Mouse (Mus musculus) c-Kit-positive CD71-positive TER-119-positive erythroid progenitor cells, embryonic 14.5 days (primary cell): ENCODE data around the gene Hnrnpu.
"Not testable (repeated sequence)": the region's sequence is repeated elsewhere in the genome, so short reads cannot be mapped to it uniquely, and the experiment has no call there.

Experiments used
- DNase-seq: peaks from one replicate; pipeline ENCODE4 v3.0.0-alpha.2; 2013; ENCODE audit warnings: low spot score

The Hnrnpu gene

DNA sequence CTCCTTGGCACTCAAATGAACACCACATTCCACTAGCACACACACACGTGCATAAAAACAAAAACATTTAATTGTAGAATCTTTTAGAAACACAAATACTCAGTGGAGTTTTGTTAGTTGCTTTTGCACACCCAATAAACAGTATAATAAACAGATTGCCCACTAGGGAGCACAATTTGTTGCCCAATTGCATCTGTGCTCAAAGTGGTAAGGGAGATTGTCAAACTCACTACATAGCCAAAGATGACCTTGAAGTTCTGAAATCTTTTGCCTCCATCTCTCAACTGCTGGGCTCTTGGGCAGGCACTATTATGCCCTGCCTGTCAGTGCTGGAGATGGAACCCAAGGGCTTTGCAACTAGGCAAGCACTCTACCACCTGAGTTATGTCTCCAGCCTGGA, 27.5 kb downstream of the Hnrnpu start:
- DNase-seq: no peak

DNA sequence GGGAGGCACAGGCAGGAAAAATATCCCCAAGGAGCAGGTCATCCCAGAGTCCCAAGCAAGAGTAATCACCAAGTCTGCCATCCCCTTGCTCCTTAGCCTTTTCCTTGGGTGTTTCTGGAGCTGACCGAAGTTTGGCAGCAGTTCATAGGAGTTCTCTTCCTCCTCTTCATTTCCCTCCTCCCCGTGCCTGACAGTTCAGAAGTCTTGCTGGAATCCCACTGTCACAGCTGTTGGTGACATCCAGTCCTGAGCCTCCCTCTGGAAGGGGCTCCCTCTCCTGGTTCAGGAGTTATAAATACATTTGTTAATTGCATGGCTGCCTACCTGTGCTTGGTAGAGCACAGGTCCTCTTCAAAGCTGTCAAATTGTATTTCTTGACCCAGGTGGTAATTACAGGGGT, 28.1 kb downstream of the Hnrnpu start:
- DNase-seq: no peak

DNA sequence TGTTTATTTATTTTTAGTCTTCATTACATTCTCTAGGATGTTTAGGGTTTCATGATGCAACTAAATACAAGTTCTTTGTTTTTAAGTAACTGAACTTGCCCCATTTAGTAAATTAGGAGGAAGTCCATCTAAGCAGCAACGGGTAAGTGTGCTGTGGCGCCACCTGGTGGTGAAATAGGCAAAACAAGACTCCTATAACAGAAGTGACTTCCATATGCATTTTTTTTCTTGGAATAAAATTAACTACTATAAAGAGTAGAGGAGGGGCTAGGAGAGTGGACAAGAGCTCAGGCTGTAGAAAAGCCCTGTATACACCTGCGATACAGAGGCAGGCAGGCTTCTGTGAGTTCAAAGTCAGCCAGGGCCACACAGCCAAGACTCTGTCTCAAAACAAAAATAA, 34.2 kb downstream of the Hnrnpu start:
- peak; percentile 67 for DNase-seq

DNA sequence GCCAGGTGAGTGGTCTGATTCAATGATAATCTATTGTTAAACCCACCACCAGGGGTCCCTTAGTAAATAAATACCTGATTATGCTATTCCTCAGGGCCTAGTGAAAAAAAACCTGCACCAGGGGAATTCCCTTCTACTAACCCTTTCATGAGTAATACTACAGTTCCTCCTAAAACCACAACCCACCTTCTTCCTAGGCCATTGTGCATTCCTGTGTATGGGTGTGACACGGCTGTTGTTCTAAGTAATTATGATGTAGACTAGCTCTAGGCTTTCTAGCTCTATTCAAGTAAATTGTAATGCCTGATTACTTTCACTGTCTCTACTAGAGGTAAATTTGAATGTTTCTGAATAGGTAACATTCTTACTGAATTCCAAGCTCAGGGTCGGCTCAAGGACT, 36.3 kb downstream of the Hnrnpu start:
- not testable (repeated sequence) for DNase-seq

DNA sequence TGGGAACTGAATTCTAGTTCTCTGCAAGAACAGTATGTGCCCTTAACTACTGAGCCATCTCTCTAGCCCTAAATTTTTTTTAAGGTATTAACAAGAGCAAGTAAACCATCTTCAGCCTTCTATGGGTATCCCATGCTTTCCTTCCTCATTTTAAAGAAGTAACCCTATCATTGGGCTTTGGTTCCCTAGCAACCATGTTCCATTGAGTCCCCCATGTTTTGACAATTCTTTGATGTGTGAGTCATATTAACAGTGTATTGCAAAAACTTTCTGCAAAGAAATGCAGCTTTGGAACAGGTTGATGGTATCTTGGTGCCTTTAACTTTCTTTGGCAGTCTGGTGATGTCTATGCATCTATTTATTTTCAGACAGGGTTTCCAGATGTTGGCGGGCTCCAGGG, 43.5 kb downstream of the Hnrnpu start:
- no peak for DNase-seq

DNA sequence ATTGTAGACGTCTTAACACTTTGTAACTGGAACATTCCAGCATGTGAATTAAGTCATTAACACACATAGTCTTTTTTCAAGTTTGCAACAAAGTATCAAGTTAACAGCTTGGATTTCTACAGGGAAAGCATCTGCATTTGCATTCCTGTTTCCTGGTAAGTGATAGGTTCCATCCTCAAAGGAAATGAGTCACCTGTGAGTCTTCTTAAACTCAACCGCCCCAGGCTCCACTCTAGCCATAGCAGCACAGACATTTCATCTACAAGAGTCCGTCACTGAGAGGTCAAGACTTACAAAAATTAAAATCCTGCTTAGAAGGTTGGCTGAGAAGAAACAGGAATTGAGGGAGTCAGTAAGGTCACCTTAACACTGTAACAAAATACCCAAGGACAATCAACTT, 45.9 kb downstream of the Hnrnpu start:
- no peak for DNase-seq

DNA sequence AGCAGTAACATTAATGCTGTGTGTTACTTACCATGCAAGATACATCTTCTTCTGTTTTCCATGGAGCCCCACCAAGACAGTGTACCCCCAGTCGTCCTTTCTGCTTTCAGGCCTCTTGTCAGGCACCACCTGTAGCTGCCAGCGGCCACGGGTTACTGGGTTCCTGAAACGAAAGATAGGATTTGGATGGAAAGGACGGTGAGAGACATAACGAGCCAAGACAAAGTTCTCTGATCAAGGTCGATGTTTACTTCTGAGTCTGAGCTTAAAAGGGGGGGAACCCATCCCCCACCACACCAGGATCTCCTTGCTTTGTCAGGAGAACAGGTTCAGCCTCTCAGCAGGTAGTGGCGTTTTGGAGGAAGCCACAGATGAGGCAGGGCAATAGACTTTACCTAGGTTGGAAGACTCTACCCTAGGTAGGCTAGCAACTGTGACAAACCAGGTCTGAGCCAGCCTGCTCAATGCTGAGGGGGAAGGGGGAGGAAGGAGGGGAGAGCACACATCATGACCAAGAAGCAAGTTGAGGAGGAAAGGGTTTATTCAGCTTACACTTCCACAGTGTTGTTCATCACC, 49.9 kb downstream of the Hnrnpu start:
- no peak for DNase-seq

DNA sequence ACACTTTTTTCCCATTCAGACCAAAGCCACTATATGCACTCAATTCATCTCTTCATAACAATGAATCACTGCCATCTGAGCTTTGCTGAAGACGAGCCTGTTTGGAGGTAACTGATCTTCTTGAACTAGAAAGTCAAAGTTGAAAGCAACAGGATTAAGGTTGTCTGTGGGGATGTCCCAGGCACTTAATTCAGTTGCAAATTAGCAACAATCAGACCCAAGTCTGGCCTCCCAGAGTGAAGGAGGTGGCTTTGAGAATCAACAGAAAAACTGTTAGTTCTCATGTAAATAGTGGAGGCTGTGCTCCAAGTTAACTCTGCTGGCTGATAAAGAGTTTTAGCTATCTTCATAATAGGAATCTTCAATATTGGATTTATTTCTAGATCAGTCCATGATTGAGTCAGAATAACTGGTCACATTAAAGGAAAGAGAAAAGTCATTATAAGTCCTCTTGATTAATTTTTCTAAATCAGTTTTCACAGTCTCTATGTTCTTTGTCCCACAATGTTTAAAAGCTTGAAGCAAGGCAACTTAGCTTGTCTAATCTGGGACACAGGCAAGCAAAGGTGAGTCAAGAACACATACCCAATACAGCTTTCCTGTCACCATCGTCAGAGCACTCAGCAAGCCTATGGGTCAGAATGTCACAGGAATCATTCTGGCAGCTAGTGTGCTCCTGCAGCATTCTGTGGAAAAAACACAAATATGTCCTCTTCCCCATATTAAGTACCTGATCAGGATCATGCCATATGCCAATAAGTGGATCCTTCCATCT, 53.5 kb downstream of the Hnrnpu start:
- no peak for DNase-seq

DNA sequence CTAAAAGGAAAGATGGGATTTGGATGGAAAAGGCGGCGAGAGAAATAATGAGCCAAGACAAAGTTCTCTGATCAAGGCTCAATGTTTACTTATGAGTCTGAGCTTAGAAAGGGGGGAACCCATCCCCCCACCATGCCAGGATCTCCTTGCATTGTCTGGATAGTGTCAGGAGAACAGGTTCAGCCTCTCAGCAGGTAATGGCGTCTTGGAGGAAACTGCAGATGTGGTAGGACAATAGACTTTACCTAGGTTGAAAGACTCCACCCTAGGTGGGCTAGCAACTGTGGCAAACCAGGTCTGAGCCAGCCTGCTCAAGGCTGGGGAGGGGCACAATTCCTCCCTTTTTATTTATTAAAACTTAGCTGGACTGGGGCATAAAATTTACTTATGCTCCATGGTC, 54.3 kb downstream of the Hnrnpu start:
- DNase-seq: not testable (repeated sequence)

DNA sequence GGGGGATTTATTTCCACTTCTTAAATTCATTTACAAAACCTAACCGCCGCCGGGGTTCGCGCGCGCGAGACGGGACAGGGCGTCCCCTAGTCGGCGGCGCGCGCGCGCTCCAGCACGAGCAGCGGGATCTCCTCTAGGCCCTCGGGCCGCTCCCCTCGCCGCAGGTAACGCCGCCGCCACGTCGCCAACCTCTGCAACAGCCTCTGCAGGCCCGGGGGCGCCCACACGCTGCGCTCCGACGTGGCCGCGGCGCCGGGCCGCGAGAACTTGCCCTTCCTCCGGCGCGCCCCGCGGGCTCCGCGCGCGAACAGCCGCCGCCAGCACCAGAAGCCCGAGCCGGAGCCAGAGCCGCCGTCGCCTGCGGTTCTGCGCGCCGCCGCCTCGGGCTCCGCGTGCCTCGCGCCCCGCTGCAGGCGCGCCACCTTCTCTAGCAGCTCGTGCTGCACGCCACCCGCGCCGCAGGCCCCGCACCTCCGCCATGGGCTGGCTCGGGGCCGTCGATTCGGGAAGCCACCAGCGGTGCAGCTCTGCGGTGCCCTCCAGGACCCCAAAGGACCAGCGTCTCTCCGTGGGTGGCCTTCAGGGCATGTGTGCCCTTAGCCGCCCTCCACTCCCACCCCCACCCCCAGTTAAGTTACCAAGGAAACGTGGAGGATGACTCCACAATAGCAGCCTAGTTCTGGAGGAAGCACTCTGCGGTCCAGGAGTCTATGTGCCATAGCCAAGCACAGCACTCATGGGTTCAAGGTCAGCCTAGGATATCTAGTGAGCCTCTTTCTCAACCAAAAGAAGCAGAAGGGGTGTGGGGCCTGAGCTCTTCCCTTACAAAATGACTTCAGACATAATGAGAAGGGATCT, 61.3 kb downstream of the Hnrnpu start:
- DNase-seq: no peak

DNA sequence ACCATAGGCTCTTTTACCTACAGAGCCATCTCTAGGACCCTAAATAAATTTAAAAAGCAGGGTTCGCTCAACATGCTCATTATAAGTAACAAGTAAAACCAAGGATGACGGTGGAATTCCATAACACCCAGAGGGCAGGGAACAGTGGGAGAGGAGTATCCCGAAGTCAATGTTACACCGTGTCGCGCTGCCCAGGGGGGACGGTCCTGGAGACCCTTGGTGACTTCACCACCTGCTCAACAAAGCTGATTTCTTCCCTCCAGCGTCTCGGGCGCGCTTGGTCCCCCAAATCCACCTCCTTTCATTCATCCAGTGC, 61.9 kb downstream of the Hnrnpu start:
- DNase-seq: no peak

DNA sequence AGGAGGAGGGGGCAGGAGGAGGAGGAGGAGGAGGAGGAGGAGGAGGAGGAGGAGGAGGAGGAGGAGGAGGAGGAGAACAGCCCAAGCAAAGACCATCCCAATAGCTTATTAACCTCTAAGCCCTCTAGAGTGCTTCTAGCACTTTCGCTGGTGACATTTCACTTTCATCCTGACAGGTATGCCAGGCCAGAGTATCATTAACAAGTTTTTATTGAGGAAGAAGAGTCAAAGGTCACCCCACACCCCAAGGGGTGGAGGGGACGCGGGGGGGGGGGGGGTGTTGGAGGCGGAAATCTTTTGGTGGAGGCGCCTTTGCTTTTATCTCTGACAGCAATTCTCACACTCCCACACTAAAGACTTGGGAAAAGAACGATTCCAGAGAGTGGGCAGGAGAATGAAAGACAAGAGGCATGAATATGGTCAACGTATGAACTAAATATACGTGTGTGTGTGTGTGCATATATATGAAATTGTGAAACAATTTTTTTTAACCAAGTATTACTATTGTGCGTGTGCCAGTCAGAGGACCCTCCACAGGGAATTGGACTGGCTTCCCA, 62.3 kb downstream of the Hnrnpu start:
- no peak for DNase-seq
